Mouse (Mus musculus): Measurements from ENCODE around the gene Zfp235. TPM values are rescaled to one million over a fixed set of nuclear protein-coding genes. Genes with fewer than 3 reads are reported as not detected.
A peak's percentile ranks its signal among the peaks of the same experiment; 100 is the strongest.

The Zfp235 gene
- polyA plus RNA-seq, 1 experiment from 2014 or later = 8.3 TPM

DNA sequence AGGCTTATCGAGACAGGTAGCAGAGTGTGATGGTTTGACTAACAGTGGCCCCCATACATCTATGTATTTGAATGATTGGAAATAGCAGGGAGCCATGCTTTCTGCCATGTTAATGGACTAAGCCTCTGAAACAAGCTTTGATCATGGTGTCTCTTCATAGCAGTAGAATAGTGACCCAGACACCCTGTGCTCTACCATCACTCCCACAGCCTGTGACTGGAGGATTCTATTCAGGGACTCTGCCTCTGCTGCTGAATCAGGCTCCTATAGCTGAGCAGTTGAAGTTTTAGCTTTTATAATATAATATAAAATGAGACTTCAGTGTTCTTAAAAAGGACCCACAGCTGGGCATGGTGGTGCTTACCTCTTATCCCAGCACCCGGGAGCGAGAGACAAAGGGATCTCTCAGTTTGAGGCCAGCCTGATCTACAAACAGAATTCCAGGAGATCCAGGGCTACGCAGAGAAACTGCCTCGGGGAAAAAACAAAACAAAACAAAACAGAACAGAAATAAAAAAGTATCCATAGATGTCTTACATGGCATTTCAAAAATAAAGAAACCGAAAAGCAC lies 459 bp upstream of the Zfp235 start:
- Histone ChIP-seq H3K9ac (peak overlapping the region; percentile 89), H3K4me2 (peak overlapping the region; percentile 87), H3K9me3 (replicated peaks) (no peaks in the 10 kb centered on the region), H3K27ac (ENCODE audit: poor library complexity, severe bottlenecking) (no peak overlapping the region), H3K36me3 (peaks cover 27% of the 10 kb centered on the region), H3K4me3 (peak overlapping the region; percentile 91), H3K27me3 (replicated peaks) (no peaks in the 10 kb centered on the region), H3K4me1 (replicated peaks) (peaks cover 11% of the 10 kb centered on the region)
- no peak for ATAC-seq (ENCODE audit: insufficient number of reproducible peaks, low FRiP score)
- WGBS = 19% methylated on average over 6 of the region's 6 CpGs

DNA sequence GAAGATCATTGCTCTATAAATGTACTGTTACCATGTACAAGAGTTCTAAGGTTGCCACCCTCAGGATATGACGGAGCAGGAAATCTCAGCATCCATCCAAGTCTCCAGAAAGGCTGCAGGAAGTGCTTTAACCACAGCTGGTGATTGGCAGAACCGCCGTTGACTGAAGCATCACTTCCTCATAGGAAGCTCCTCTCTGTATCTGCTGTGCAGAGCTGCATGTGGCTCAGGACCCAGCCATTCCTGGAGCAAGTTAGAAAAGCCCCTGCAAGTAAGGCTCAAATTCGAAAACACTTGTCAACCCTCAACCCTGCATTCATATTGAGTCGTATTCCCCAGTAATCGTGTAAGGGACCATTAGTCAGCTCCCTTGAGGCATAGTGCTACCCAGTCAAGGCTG lies 8.6 kb downstream of the Zfp235 start:
- no peak for ATAC-seq (ENCODE audit: insufficient number of reproducible peaks, low FRiP score)
- peaks cover 23% of the 10 kb centered on the region for H3K9me3 ChIP-seq (replicated peaks)
- H3K27me3 ChIP-seq (replicated peaks) = no peaks in the 10 kb centered on the region
- 85% methylated on average over 6 of the region's 6 CpGs for WGBS
- no peak overlapping the region for H3K4me3 ChIP-seq
- no peak overlapping the region for H3K9ac ChIP-seq
- H3K27ac ChIP-seq (ENCODE audit: poor library complexity, severe bottlenecking) = no peak overlapping the region
- H3K4me2 ChIP-seq = no peak overlapping the region
- no peaks in the 10 kb centered on the region for H3K4me1 ChIP-seq (replicated peaks)
- peaks cover 52% of the 10 kb centered on the region for H3K36me3 ChIP-seq

DNA sequence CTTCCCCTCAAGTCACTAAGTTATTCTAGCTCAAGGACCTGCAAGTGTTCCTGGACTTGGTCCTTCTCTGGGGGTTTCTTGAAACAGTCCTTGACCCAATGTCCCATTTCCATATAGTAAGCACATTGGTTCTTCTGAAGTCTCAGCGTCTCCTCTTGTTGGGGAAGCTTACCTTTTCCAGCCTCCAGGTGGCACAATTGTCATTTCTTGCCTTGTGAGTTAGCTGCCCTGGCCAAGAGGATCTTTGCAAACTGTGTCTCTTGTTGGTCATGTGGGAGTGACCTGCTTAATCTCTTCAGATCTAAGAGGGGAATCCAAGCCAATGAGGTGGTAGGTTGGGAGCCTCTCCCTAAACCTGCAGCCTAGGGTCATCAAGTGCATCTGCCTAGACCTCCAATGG lies 19.3 kb downstream of the Zfp235 start:
- no peak for ATAC-seq (ENCODE audit: insufficient number of reproducible peaks, low FRiP score)
- H3K27me3 ChIP-seq (replicated peaks) = 0 out of 2 replicates have a peak, but pooled peaks cover 3% of the 10 kb centered on the region
- no peaks in the 10 kb centered on the region for H3K36me3 ChIP-seq
- no peak overlapping the region for H3K4me2 ChIP-seq
- H3K9ac ChIP-seq = no peak overlapping the region
- no peak overlapping the region for H3K4me3 ChIP-seq
- H3K27ac ChIP-seq (ENCODE audit: poor library complexity, severe bottlenecking) = no peak overlapping the region
- 11% methylated on average over 1 of the region's 1 CpGs for WGBS
- peaks cover 8% of the 10 kb centered on the region; the same call in 1 of the 2 replicates for H3K9me3 ChIP-seq (replicated peaks)
- H3K4me1 ChIP-seq (replicated peaks) = no peaks in the 10 kb centered on the region

DNA sequence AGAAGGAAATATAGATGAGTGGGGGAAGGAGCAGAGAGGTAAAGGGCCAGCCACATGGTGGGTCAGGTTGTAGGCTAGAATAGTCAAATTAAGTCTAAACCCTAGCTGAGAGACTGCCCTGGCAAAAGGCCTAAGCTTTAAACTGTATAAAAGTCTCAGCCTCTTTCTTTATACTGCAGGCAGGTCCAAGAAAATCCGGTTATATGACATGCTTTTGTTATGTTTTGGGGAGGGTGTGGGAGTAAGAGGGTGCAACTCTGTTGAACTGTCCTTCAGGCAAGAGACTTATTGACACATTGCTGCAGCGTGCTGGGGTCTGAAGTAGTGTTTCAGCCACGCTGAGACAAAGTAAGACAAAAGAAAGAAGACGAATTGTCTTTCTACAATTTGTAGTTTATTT lies 38.2 kb downstream of the Zfp235 start:
- H3K9ac ChIP-seq = no peak overlapping the region
- H3K4me2 ChIP-seq = no peak overlapping the region
- H3K9me3 ChIP-seq (replicated peaks) = no peaks in the 10 kb centered on the region
- H3K4me3 ChIP-seq = no peak overlapping the region
- H3K36me3 ChIP-seq = no peaks in the 10 kb centered on the region
- no peak for ATAC-seq (ENCODE audit: insufficient number of reproducible peaks, low FRiP score)
- H3K27me3 ChIP-seq (replicated peaks) = no peaks in the 10 kb centered on the region
- H3K27ac ChIP-seq (ENCODE audit: poor library complexity, severe bottlenecking) = no peak overlapping the region
- 67% methylated on average over 4 of the region's 4 CpGs for WGBS
- no peaks in the 10 kb centered on the region for H3K4me1 ChIP-seq (replicated peaks)

DNA sequence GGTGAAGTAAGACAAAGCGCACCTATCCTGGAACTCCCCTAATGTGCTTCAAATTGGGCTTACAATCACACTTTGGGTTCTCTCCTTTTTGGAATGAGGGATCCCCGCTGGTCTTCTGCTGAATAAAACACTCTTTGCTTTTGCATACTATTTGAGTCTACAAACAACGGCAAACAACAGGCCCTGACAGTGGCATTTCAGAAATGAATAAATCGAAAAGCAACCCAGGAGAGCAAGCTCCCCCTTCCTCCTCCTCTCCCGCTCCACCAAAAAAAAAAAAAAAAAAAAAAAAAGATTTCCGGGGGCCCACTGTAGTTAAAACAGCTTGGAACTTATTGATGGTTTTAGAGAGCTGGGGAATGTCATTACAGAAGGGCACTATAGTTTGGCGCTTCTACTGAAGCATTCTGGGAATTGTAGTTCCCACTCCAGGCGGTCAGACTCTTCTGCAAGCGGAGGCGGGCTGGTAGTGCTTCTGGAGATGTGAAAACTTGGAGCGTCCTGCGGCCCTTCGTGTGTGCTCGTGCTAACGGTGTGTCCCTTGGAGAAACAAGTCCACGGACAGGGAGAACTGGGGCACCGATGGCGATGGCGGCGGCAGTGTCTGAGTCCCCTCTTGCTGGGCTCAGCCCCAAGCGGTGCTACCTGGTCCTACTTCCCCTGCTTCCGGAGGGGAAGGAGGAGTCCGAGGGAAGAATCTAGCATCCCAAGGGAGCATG lies 40.8 kb downstream of the Zfp235 start, which contains the start of gene Zfp114:
Gene Zfp114, plus strand, starts transcription at position 443 of the 719 bp plus-strand sequence.
- H3K4me3 ChIP-seq = peak within 1 kb of the TSS; percentile 63
- no peaks in the 10 kb centered on the region for H3K27me3 ChIP-seq (replicated peaks)
- WGBS = 13% methylated on average over 23 of the region's 23 CpGs
- H3K9me3 ChIP-seq (replicated peaks) = no peaks in the 10 kb centered on the region
- peaks cover 8% of the 10 kb centered on the region for H3K4me1 ChIP-seq (replicated peaks)
- no peak within 1 kb of the TSS for H3K27ac ChIP-seq (ENCODE audit: poor library complexity, severe bottlenecking)
- H3K9ac ChIP-seq = peak within 1 kb of the TSS; percentile 74
- ATAC-seq (ENCODE audit: insufficient number of reproducible peaks, low FRiP score) = peak; percentile 58
- H3K4me2 ChIP-seq = peak within 1 kb of the TSS; percentile 64
- H3K36me3 ChIP-seq = 0 out of 2 replicates have a peak, but pooled peaks cover 4% of the 10 kb centered on the region

DNA sequence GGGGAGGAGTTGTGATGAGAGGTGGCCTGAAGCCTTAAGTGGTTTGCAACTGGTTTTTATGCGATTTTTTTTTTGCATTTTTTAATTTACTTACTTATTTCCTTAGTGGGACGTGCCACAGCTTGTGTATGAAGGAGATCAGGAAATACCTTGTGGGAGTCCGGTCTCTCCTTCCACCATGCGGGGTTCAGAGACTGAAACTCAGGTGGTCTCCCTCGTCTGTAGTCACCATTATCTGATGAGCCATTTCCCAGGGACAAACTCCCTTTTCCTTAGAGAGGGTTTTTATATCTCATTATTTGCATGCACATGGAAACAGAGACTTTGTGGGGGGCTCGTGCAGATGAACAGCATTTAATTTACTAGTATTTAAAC lies 41.4 kb downstream of the Zfp235 start:
- H3K4me1 ChIP-seq (replicated peaks) = peaks cover 8% of the 10 kb centered on the region
- H3K36me3 ChIP-seq = 0 out of 2 replicates have a peak, but pooled peaks cover 4% of the 10 kb centered on the region
- H3K9me3 ChIP-seq (replicated peaks) = no peaks in the 10 kb centered on the region
- peak overlapping the region; percentile 63 for H3K4me3 ChIP-seq
- H3K9ac ChIP-seq = peak overlapping the region; percentile 74
- H3K27me3 ChIP-seq (replicated peaks) = no peaks in the 10 kb centered on the region
- H3K4me2 ChIP-seq = peak overlapping the region; percentile 64
- no peak overlapping the region for H3K27ac ChIP-seq (ENCODE audit: poor library complexity, severe bottlenecking)
- 0 out of 2 replicates have a peak, but pooled peaks have one; percentile 3 for ATAC-seq (ENCODE audit: insufficient number of reproducible peaks, low FRiP score)
- WGBS = 51% methylated on average over 6 of the region's 6 CpGs

DNA sequence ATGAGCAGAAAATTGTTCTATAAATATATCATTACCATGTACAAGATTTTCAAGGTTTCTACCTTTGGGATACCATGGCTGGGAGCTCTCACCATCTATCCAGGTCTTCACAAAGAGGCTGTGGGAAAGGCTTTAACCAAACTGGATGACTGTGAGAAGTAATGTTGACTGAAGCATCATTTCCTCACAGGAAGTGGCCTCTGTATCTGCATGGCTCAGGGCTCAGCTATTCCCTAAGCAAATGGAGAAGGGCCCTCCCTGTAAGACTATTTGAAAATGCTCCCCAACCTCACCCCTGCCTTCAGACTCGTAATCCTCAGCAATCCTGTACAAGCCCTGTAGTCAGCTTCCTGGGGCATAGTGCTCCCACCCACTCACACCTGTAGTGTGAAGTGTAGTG lies 53.6 kb downstream of the Zfp235 start:
- H3K36me3 ChIP-seq = 0 out of 2 replicates have a peak, but pooled peaks cover under 1% of the 10 kb centered on the region
- no peak for ATAC-seq (ENCODE audit: insufficient number of reproducible peaks, low FRiP score)
- H3K9ac ChIP-seq = no peak overlapping the region
- H3K27me3 ChIP-seq (replicated peaks) = no peaks in the 10 kb centered on the region
- H3K4me3 ChIP-seq = no peak overlapping the region
- 0 out of 2 replicates have a peak, but pooled peaks cover 4% of the 10 kb centered on the region for H3K4me1 ChIP-seq (replicated peaks)
- H3K9me3 ChIP-seq (replicated peaks) = peaks cover 4% of the 10 kb centered on the region
- H3K27ac ChIP-seq (ENCODE audit: poor library complexity, severe bottlenecking) = no peak overlapping the region
- H3K4me2 ChIP-seq = no peak overlapping the region
- 59% methylated on average over 1 of the region's 1 CpGs for WGBS

DNA sequence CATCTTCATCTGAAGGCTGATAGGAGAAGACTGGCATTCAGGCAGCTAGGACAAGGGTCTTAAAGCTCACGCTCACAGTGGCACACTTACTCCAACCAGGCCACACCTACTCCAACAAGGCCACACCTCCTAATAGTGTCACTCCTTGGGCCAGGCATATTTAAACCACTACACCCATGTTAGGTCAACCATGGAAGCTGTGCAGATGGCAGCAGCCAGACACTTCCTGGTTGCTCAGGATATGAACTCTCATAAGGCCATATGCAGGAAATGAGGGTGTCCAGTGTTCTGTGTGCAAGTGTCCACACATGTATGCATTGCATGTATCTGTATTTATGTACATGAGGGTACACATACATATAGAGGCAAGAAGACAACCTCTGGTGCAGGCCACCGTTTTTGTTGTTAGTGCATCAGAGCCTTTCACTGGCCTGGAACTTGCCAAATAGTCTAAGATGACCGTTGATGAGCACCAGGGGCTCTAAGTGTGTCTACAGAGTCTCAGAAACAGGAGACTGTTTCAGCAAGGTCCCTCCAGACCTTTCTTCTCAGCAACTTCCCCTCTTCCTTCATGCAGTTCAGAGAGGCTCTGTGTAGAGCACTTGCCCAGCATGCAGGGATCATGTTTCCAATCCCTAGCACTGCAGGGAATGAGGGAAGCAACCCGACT lies 55.1 kb downstream of the Zfp235 start:
- no peak overlapping the region for H3K4me3 ChIP-seq
- ATAC-seq (ENCODE audit: insufficient number of reproducible peaks, low FRiP score) = no peak
- H3K4me1 ChIP-seq (replicated peaks) = 0 out of 2 replicates have a peak, but pooled peaks cover 4% of the 10 kb centered on the region
- H3K36me3 ChIP-seq = peaks cover 8% of the 10 kb centered on the region
- peaks cover 4% of the 10 kb centered on the region for H3K9me3 ChIP-seq (replicated peaks)
- no peak overlapping the region for H3K27ac ChIP-seq (ENCODE audit: poor library complexity, severe bottlenecking)
- no peak overlapping the region for H3K4me2 ChIP-seq
- H3K27me3 ChIP-seq (replicated peaks) = no peaks in the 10 kb centered on the region
- H3K9ac ChIP-seq = no peak overlapping the region
- WGBS = 63% methylated on average over 4 of the region's 4 CpGs

DNA sequence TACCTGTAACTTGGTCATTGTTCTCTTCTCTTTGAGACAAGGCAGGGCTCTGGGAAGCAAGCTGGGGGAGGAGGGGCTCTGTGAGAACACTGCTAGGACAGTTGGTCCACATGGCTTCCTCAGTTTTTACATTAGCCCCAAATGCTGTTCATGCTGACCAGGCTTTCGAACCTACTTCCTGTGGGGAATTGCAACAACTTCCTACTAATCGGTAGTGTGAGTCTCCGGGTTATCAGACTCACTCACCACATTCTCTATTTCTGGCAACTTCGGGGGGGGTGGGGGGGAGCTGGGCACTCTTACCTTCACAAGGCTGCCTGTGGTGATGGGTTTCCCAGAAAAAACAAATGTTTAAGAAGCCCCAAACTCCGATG lies 55.6 kb downstream of the Zfp235 start:
- peaks cover 13% of the 10 kb centered on the region for H3K36me3 ChIP-seq
- H3K4me1 ChIP-seq (replicated peaks) = 0 out of 2 replicates have a peak, but pooled peaks cover 4% of the 10 kb centered on the region
- 25% methylated on average over 5 of the region's 5 CpGs for WGBS
- ATAC-seq (ENCODE audit: insufficient number of reproducible peaks, low FRiP score) = no peak
- H3K9me3 ChIP-seq (replicated peaks) = peaks cover 4% of the 10 kb centered on the region
- no peak overlapping the region for H3K4me2 ChIP-seq
- no peak overlapping the region for H3K4me3 ChIP-seq
- H3K9ac ChIP-seq = no peak overlapping the region
- no peak overlapping the region for H3K27ac ChIP-seq (ENCODE audit: poor library complexity, severe bottlenecking)
- H3K27me3 ChIP-seq (replicated peaks) = no peaks in the 10 kb centered on the region

DNA sequence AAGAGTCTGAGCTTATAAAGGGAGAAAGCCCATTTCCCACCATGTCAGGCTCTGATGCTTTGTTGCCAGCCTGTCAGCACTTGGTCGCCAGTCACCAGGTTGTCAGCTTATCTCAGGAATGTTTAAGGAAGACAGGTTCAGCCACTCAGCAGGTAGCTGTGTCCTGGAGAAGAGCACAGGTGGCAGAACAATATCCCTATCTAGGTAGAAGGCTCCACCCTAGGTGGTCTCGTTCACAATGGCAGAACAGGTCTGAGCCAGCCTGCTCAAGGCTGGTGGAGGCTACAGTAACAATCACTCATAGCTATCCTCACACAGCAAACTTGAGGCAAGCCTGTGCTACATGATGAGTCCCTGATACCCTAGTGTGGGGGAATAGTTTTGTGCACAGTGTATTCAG lies 57.4 kb downstream of the Zfp235 start:
- Histone ChIP-seq H3K4me1 (replicated peaks) (0 out of 2 replicates have a peak, but pooled peaks cover 4% of the 10 kb centered on the region), H3K4me2 (no peak overlapping the region), H3K4me3 (no peak overlapping the region), H3K36me3 (peaks cover 19% of the 10 kb centered on the region), H3K9ac (no peak overlapping the region), H3K27me3 (replicated peaks) (no peaks in the 10 kb centered on the region), H3K27ac (ENCODE audit: poor library complexity, severe bottlenecking) (no peak overlapping the region), H3K9me3 (replicated peaks) (peaks cover 4% of the 10 kb centered on the region)
- no peak for ATAC-seq (ENCODE audit: insufficient number of reproducible peaks, low FRiP score)
- WGBS = 58% methylated on average over 2 of the region's 2 CpGs

Measured in heart, embryonic 12.5 days (tissue).